Mouse (Mus musculus) effector memory CD4-positive, alpha-beta T cell, adult 7 months (primary cell): ENCODE measurements around the gene Sltm. TPM values are rescaled to one million over a fixed set of nuclear protein-coding genes. Genes with fewer than 3 reads are reported as not detected.

Source experiments
- polyA plus RNA-seq: library from polyadenylated mRNA; unstranded; fragments of 100-300 nt; shearing (Covaris generic); gene quantifications from one replicate; pipeline ENCODE4 v1.2.1, GENCODE M21; 2017

The Sltm gene
- polyA plus RNA-seq = 121 TPM

GRCm38 (mm10) chr9:70542305-70543041, at the start of gene Sltm:
Sltm (plus strand) TSS chr9:70542754.

GRCm38 (mm10) chr9:70503626-70504041, 38.9 kb upstream of the Sltm start, which contains the start of gene Rnf111:
Rnf111 (minus strand) TSS chr9:70503725.

Other genes starting within 250 kb of the Sltm start
- 0.50 TPM for gene Ccnb2, start 121.2 kb upstream of the Sltm start, polyA plus RNA-seq
- 40.3 TPM for gene Rnf111, start 39.0 kb upstream of the Sltm start, polyA plus RNA-seq
- 0.87 TPM for gene Gm10642, start 113.5 kb downstream of the Sltm start, polyA plus RNA-seq
- 60.8 TPM for gene Mindy2, start 114.4 kb downstream of the Sltm start, polyA plus RNA-seq
- gene Adam10, start 136.2 kb downstream of the Sltm start, polyA plus RNA-seq = 56.2 TPM